Mouse (Mus musculus) spleen, adult 2 months (tissue): Measurements from ENCODE around the gene B4galt1. TPM values are rescaled to one million over a fixed set of nuclear protein-coding genes. Genes with fewer than 3 reads are reported as not detected.

ENCODE experiments used
- DNase-seq, 2 experiments: peaks; one replicate each; pipeline versions ENCODE4 v3.0.0 to v3.0.0-alpha.2; 2012 to 2021; ENCODE audit warnings: low spot score in 2 of 2, low read depth in 1 of 2
- H3K27ac ChIP-seq: fragments of 200-500 bp; 2 replicates; pipeline ENCODE4 v1.5.1; 2012; ENCODE audit warnings: low read length, inconsistent platforms; ENCODE audit not compliant: insufficient read depth
- H3K27me3 ChIP-seq: fragments of 200-500 bp; 2 replicates; pipeline ENCODE4 v1.6.1; 2012; ENCODE audit warnings: mild to moderate bottlenecking, moderate library complexity, low read length, inconsistent platforms; ENCODE audit not compliant: control insufficient read depth, insufficient read depth
- H3K36me3 ChIP-seq: fragments of 200-500 bp; 2 replicates; pipeline ENCODE4 v1.6.1; 2012; ENCODE audit warnings: mild to moderate bottlenecking, low read length, inconsistent platforms; ENCODE audit not compliant: control insufficient read depth, insufficient read depth
- H3K4me1 ChIP-seq: fragments of 200-500 bp; 2 replicates; pipeline ENCODE4 v1.6.1; 2011; ENCODE audit warnings: inconsistent platforms; ENCODE audit not compliant: control insufficient read depth, insufficient read depth, insufficient read length
- H3K4me3 ChIP-seq: fragments of 200-500 bp; 2 replicates; pipeline ENCODE4 v1.5.1; 2011; ENCODE audit warnings: mild to moderate bottlenecking, inconsistent platforms; ENCODE audit not compliant: insufficient read depth, insufficient read length; ENCODE audit errors: extremely low read depth
- CTCF ChIP-seq: fragments of 200-500 bp; IDR thresholded peaks from 2 replicates; pipeline ENCODE4 v1.5.1; 2011; ENCODE audit warnings: mild to moderate bottlenecking, inconsistent platforms; ENCODE audit not compliant: insufficient read depth, insufficient read length, insufficient replicate concordance; ENCODE audit errors: extremely low read depth
- POLR2A ChIP-seq: fragments of 200-500 bp; IDR thresholded peaks from 2 replicates; pipeline ENCODE4 v1.6.1; 2011; ENCODE audit warnings: low read depth, low read length, inconsistent platforms
- WGBS: fragments of 180-500 bp; shearing (Covaris S2); methylation state at CpG from one replicate; pipeline ENCODE4 v1.1.7; 2018; 5-methylcytosine and 5-hydroxymethylcytosine counted together
- polyA plus RNA-seq: library from polyadenylated mRNA; depleted of rRNA; stranded (reverse); fragments of >200 nt; gene quantifications from 2 replicates; pipeline ENCODE4 v1.2.3, GENCODE M21; 2012

B4galt1 gene
- polyA plus RNA-seq, 1 experiment, result 24.6 TPM

DNA sequence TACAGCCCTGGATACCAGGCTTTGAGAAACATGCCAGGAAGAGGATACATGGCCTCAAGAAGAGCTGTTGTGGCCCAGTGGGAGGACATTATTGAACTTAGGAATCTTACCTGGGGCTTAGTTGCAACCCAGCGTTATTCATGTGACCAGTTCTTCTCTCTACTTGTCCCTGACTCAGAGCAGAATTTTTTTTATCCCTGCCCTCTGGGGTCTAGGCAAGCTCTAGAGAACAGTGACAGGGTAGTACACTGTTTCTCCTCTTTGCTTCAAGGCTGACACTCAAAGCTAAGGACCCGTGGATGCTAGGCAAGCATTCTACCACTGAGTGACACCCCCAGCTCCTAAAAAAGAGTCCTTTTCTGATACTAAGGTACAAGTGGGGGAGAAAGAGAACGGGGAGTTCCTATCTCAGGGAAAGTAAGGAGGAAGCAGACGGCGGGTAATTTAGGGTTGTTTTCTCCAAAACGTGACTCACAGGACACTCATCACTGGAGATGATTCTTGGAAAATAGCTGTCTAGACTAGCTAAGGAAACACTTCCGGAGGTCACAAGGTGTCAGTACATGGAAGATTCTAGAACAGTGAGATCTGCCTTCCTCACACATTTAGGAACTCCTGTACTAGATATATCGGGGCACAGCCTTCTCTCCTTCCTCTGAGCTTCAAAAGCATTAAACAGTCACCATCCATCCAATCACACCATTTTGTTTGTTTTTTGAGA is 32.3 kb downstream of the B4galt1 start:
- Histone ChIP-seq H3K4me3 (no peak overlapping the region), H3K36me3 (peaks cover 16% of the 10 kb centered on the region), H3K27me3 (no peaks in the 10 kb centered on the region), H3K27ac (no peak overlapping the region), H3K4me1 (peaks cover 23% of the 10 kb centered on the region; the same call in 1 of the 2 replicates)
- no peak for TF ChIP-seq POLR2A
- 90% methylated on average over 8 of the region's 8 CpGs for WGBS
- DNase-seq, result no peak

DNA sequence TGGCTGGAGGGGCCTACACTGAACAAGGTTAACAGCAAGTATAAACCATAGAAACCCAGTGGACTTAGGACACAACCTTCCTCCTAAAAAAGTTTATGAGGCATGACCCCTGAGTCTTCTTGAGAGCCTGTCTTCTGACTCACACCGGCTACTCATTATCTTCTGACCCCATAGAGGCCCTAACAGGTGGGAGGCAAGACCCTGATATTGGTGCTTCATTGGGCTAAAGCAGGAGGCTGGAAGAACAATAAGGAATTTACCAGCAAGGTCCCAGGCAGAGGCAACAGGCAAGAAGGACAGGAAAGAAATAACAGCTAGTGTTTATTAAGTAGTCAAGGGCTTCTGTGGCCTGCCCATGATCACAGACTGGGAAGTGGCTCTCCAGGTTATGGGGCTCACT is 32.9 kb downstream of the B4galt1 start:
- peaks cover 23% of the 10 kb centered on the region; the same call in 1 of the 2 replicates for H3K4me1 ChIP-seq
- no peak for DNase-seq
- WGBS, result 100% methylated on average over 1 of the region's 1 CpGs
- no peaks in the 10 kb centered on the region for H3K27me3 ChIP-seq
- no peak overlapping the region for H3K27ac ChIP-seq
- TF ChIP-seq CTCF (no peak), POLR2A (no peak)
- peaks cover 16% of the 10 kb centered on the region for H3K36me3 ChIP-seq
- no peak overlapping the region for H3K4me3 ChIP-seq

DNA sequence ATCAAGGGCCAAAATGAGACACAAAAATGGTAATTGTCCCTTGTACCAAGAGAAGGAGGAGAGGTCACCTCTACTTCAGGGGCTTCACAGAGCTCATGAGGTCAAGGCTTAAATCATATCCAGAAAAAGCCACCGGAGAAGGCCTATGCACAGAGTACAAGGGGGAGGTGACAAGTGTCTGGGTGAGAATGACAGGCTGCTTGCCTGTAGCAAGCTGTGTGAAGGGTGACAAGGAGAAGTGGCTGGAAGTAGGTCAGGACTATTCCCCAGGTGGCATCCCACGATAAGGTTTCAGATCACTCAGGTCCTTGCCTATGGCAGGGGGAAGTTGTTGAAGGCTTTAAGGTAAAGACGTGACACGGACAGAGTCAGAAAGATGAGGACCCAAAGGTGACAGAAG is 33.8 kb downstream of the B4galt1 start:
- Histone ChIP-seq H3K4me1 (peaks cover 27% of the 10 kb centered on the region; the same call in 1 of the 2 replicates), H3K36me3 (peaks cover 16% of the 10 kb centered on the region), H3K4me3 (no peak overlapping the region), H3K27me3 (no peaks in the 10 kb centered on the region), H3K27ac (no peak overlapping the region)
- WGBS, result 79% methylated on average over 4 of the region's 4 CpGs
- no peak for DNase-seq
- no peak for TF ChIP-seq POLR2A
- no peak for TF ChIP-seq CTCF

DNA sequence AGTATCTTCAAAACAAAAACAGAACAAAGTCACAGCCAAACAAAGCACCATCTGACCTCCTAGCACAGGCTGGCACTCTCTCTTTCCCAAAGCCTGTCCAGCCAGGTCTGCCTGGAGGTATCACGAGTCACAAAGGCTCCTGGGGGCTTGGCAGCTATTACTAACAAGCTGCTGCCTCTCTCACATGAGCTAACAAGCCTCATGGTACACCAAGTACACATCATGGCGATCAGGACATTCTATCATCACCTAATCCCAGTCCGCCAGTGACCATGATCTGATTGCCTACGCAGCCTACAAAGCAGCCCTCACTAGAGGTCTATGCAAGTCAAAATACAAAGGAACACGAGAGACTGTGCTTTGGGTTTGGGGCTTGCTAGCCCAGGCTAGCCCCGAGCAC is 34.7 kb downstream of the B4galt1 start:
- Histone ChIP-seq H3K27me3 (no peaks in the 10 kb centered on the region), H3K4me3 (no peak overlapping the region), H3K4me1 (peaks cover 18% of the 10 kb centered on the region; the same call in 1 of the 2 replicates), H3K36me3 (peaks cover 18% of the 10 kb centered on the region), H3K27ac (no peak overlapping the region)
- no peak for TF ChIP-seq CTCF
- TF ChIP-seq POLR2A, result no peak
- 98% methylated on average over 6 of the region's 6 CpGs for WGBS
- no peak for DNase-seq

DNA sequence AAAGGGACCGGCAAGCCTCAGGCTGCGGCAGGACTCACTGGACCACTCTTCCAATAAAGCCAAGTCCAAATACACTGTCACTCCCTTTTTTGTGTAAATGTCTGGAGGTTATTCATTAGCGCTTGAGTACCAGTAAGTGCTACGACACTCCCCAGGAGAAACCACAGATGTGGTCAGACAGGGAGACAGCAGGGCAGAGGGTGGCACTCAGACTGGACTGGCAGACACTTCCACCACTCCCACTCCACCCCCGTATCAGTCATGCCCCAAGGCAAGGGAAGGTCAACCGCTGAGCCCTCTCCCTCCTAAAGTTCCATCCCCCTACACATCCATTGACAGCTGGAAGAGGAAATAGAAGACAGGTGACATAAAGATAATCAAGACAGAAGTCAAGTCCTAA is 35.4 kb downstream of the B4galt1 start:
- peaks cover 18% of the 10 kb centered on the region for H3K36me3 ChIP-seq
- WGBS, result 70% methylated on average over 6 of the region's 6 CpGs
- no peak for TF ChIP-seq POLR2A
- TF ChIP-seq CTCF, result no peak

DNA sequence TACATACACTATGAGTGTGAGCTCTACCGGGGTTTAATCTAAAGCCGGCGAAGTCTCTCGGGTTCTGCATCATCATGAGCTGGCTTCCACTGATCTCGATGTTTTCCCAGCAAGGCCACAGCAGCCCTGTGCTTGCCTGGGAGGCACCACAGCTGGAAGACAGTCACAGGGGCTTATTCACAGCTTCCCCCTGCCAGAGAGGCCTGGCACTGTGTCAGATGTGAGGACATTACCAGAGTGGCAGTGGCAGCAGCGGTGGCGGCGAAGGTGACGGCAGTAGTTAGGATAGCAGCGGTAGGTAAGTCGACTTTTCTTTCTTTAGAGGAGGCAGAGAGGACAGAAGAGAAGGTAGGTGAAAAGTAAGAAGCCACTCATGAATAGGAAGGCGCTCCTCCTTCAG is 35.9 kb downstream of the B4galt1 start:
- no peak overlapping the region for H3K27ac ChIP-seq
- TF ChIP-seq CTCF, result no peak
- TF ChIP-seq POLR2A, result no peak
- peaks cover 18% of the 10 kb centered on the region for H3K36me3 ChIP-seq
- no peaks in the 10 kb centered on the region for H3K27me3 ChIP-seq
- no peak for DNase-seq
- peaks cover 9% of the 10 kb centered on the region; the same call in 1 of the 2 replicates for H3K4me1 ChIP-seq
- no peak overlapping the region for H3K4me3 ChIP-seq
- 94% methylated on average over 12 of the region's 12 CpGs for WGBS

More for the DNA sequence above, 35.4 kb downstream of the B4galt1 start:
- Histone ChIP-seq H3K4me3 (no peak overlapping the region), H3K4me1 (peaks cover 12% of the 10 kb centered on the region; the same call in 1 of the 2 replicates), H3K27me3 (no peaks in the 10 kb centered on the region), H3K27ac (no peak overlapping the region)
- no peak for DNase-seq

DNA sequence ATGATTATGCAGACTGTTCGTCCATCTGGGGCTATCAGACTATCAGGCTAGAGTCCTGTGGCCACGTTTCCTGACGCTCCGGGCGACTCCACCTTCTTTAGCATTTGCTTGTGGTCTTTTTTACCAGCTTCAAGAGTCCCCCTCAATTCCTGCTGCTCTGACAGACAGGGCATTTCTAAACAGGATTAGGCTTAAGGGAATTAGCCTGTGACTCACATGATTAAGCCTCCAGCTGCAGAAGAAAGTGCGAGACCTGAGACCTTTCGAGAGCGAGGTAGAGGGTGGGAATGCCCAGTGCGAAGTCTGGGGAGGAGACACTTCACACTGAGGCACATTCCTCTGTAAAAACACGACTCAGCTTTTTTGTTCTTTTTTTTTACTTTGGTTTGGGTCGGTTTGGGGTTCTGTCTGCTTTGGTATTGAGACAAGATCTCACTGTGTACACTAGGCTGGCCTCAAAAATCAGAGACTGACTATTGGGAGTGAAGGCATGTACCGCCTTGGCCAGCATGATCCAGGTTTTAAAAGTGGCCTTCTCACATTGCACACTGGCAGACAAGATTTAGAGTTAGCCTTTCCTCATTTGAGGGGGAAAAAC is 37.9 kb downstream of the B4galt1 start:
- no peaks in the 10 kb centered on the region for H3K27me3 ChIP-seq
- TF ChIP-seq CTCF (no peak), POLR2A (no peak)
- 61% methylated on average over 12 of the region's 12 CpGs for WGBS
- no peak overlapping the region for H3K27ac ChIP-seq
- DNase-seq, result no peak
- peaks cover 9% of the 10 kb centered on the region; the same call in 1 of the 2 replicates for H3K4me1 ChIP-seq
- peaks cover 20% of the 10 kb centered on the region for H3K36me3 ChIP-seq
- no peak overlapping the region for H3K4me3 ChIP-seq
